Mouse (Mus musculus) lung, postnatal 25 days (tissue): ENCODE data around the gene Trim14.

ENCODE experiments used
- DNase-seq: peaks from one replicate; pipeline ENCODE4 v3.0.0; 2022; ENCODE audit warnings: low spot score

Gene Trim14

DNA sequence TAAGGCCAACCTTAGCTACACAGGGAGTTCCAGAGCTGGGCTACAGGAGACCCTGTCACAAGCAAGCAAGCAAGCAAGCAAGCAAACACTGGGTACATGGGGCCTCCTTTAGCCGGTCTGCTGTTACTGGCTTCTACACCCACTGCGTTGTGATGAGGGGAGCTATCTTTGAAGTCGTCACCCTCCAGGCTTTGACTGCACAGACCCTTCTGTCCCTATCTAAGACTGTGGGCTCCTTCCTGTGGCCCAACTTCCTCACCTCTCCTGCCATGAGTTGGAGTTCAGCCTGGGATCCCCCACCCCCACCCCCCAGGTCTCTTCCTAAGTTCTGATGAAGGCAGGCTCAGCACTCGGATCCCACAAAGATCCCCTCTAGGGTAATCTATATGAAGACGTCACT is 26.1 kb upstream of the Trim14 start:
- no peak for DNase-seq

- DNase-seq = no peak
Observed at GRCm38 (mm10) chr4:46560069-46560705, 24.2 kb upstream of the Trim14 start.

GRCm38 (mm10) chr4:46558672-46559667 is 23.0 kb upstream of the Trim14 start:
- DNase-seq = no peak

DNA sequence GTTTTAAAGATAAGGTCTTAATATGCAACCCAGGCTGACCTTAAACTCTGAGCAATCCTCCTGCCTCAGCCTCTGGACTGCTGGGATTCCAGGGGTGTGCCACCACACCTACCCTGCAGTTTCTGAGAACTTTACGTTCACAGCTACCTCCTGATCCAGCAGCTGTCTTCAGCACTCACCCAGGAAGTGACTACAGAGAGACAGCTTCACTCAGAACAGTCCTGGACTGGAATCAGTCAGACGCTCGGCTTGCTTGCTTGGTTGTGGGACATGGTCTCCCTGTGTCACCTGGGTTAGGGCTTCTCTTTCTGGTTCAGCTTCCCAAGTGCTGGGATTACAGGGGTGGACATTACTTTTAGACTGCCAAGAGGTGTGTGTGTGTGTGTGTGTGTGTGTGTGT is 21.0 kb upstream of the Trim14 start:
- no peak for DNase-seq

- peak; percentile 55 for DNase-seq
Observed at GRCm38 (mm10) chr4:46555762-46556161, 19.8 kb upstream of the Trim14 start.

- peak; percentile 50 for DNase-seq
Observed at GRCm38 (mm10) chr4:46554295-46555069, 18.5 kb upstream of the Trim14 start.

- peak; percentile 87 for DNase-seq
Observed at GRCm38 (mm10) chr4:46553864-46554263, 17.9 kb upstream of the Trim14 start.

DNA sequence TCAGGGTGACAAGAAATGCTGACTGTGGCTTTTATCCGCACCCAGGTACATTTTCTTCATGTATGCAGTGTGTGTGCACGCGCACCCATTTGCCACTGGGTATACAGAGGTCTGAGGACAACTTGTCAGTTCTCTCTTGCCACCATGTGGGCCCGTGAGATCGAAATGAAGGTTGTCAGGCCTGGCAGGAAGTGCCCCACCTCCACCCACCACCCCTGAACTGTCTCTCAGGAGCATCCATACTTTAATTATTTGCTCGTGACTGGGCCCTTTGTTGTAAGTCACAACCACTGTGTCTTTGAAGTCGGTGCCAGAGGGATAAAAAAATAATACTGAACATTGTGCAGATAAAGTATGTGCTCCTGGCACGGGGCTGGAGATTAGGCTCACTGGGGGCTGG is 14.5 kb upstream of the Trim14 start:
- no peak for DNase-seq

GRCm38 (mm10) chr4:46549979-46550378 is 14.0 kb upstream of the Trim14 start:
- DNase-seq = no peak

- DNase-seq = no peak
Observed at GRCm38 (mm10) chr4:46546709-46547108, 10.8 kb upstream of the Trim14 start.

DNA sequence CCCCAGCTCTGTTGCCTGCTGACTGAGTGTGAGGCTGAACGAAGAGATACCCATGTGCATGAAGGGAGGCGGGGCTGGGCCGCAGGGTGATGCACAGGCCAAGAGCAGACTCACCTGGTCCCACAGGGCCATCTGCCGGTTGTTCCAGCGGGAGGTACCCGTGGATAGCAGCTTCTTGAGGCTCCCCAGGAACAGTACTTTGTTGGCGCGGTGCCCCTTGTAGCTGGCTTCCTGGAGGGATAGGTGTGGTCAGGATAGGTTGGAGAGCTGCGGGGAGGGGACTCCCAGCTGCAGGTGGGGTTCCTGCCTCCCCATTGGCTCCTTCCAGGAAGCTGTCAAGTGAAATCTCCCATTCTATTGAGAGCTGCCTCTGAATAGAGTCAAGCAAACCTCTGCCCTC is 9.6 kb upstream of the Trim14 start:
- peak; percentile 55 for DNase-seq

DNA sequence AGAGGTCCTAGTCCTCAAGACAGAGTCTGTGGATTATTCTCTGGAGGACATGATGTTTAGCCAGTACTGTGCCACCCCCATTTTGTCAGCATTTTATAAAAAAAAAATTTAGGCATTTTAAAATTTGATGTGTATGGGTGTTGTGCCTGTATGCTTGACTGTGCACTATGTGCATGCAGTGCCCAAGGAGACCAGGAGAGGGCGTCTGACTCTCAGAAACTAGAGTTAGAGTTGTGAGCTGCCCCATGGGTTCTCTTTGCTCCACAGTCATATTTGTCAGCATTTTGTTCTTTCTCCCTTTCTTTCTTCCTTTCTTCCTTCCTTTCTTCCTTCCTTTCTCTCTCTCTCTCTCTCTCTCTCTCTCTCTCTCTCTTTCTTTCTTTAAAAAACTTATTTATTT is 8.4 kb upstream of the Trim14 start:
- DNase-seq = no peak

DNA sequence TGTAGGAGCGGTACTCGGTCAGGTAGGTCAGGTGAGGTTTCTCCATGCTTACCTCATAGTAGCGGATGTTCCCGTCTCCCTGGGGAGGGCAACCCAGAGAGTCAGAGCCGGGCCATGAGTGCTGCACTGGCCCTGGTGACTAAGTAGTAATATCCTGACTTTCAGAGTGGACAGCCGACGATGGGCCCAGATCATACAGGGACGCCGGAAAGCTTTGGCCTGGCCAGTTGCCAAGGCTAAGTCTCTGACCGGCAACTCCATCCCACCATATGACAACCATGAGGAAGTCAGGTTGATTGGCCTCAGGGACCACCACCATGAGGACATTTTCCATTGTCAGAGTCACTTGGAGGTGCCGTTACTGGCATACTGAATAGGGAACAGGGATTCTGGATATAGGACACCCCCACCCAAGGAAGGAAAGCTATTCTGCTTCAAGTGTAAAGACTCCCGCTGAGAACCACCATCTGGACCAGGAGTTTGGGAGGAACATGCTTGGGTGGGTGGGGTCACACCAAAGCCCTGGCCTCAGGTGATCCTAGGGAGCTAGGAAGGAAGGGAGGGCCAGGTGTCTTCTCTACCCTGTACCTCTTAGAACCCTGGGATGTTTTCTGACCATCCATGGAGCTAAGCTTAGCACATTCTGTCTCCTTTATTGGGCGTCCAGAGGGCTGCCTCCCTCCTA is 7.6 kb upstream of the Trim14 start:
- no peak for DNase-seq

DNA sequence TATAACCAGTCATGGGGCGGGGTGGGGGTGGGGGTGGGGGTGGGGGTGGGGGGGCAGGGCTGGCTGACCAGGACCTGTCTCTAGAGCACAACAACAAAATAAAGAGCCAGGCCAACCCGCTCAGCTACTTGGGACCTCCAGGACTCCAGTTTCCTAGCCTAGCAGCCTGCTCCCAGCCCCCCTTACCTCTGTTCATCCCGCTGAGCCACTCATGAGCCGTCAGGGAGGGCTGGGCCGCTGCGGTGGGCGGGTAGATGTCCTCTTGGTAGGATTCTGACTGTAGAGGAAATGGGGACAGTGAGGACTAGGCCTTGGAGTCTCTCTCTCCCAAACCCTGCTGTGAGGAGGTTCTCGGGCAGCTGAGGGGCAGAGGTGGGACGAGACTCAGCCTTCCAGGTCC is 5.8 kb upstream of the Trim14 start:
- no peak for DNase-seq

- no peak for DNase-seq
Observed at GRCm38 (mm10) chr4:46539167-46539566, 3.2 kb upstream of the Trim14 start.

- peak; percentile 46 for DNase-seq
Observed at GRCm38 (mm10) chr4:46535094-46535830, 679 bp downstream of the Trim14 start.

GRCm38 (mm10) chr4:46533934-46534720 is 1.8 kb downstream of the Trim14 start:
- peak; percentile 32 for DNase-seq

DNA sequence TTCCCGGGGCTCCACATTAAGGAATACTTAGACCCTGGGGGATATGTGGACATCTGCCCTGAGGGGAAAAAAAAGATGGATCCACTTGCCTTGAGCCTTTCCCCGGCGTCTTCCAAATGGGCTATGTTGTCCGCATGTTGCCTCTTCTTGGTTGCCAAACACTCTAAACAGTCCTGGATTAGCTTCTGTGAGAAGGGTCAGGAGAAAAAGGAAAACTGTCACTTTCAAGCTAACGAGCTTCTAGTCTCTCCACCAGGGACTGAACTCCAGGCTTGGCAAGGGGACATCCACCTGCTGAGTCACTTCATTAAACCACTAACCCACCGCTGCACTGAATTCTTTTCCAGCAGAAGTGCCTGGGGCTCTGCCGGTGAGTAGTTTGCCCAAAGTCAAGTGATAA is 3.0 kb downstream of the Trim14 start:
- DNase-seq = no peak

- no peak for DNase-seq
Observed at GRCm38 (mm10) chr4:46532511-46532910, 3.4 kb downstream of the Trim14 start.

DNA sequence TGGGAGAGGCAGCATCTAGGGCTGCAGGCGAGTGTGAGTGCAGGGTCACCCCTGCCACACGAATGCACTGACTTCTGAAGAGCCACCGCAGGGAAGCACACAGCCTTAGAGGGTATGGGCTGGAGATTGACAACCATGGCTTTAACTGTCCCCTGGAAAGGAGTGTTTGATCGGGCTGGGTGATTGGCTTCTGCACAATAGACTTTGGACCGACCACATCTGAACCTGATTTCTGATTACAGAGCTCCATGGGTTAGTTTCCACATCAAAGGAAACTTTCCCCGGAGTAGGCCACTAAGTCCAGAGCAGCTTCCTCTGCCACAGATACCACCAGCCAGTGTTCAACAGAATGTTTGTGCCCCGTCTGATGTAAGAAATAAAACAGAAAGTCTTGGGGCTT is 6.2 kb downstream of the Trim14 start:
- DNase-seq = no peak
